Mouse (Mus musculus) stomach, postnatal 0 days (tissue): ENCODE data around the gene Armc9.
A peak's percentile ranks its signal among the peaks of the same experiment; 100 is the strongest.

Experiments
- CTCF ChIP-seq: IDR thresholded peaks from 2 replicates; pipeline ENCODE4 v1.5.1; 2016; ENCODE audit warnings: antibody characterized with exemption, low read depth, mild to moderate bottlenecking, moderate library complexity
- EP300 ChIP-seq: optimal IDR thresholded peaks from 2 replicates; pipeline ENCODE3; 2016; ENCODE audit warnings: antibody characterized with exemption

- TF ChIP-seq CTCF = peak; percentile 50
- no peak for TF ChIP-seq EP300
These were observed 20.0 kb downstream of the Armc9 start for GRCm38 (mm10) chr1:86174602-86175001.
